Mouse (Mus musculus): ENCODE data around the gene Ung.

Ung gene

GRCm38 (mm10) chr5:114170345-114170744, 40.2 kb downstream of the Ung start:
- DNase-seq (ENCODE audit: extremely low spot score) = no peak

- DNase-seq (ENCODE audit: extremely low spot score) = no peak
Observed at GRCm38 (mm10) chr5:114172936-114173335, 42.8 kb downstream of the Ung start.

GRCm38 (mm10) chr5:114173458-114173857, 43.3 kb downstream of the Ung start:
- no peak for DNase-seq (ENCODE audit: extremely low spot score)

GRCm38 (mm10) chr5:114173877-114174581, 43.8 kb downstream of the Ung start:
- no peak for DNase-seq (ENCODE audit: extremely low spot score)

GRCm38 (mm10) chr5:114174639-114175038, 44.5 kb downstream of the Ung start:
- DNase-seq (ENCODE audit: extremely low spot score) = peak; percentile 80

GRCm38 (mm10) chr5:114175596-114176171, 45.5 kb downstream of the Ung start:
- peak; percentile 99 for DNase-seq (ENCODE audit: extremely low spot score)

- DNase-seq (ENCODE audit: extremely low spot score) = no peak
Observed at GRCm38 (mm10) chr5:114176548-114177400, 46.6 kb downstream of the Ung start.

- no peak for DNase-seq (ENCODE audit: extremely low spot score)
Observed at GRCm38 (mm10) chr5:114177966-114178719, 48.0 kb downstream of the Ung start.

- no peak for DNase-seq (ENCODE audit: extremely low spot score)
Observed at GRCm38 (mm10) chr5:114179541-114179940, 49.4 kb downstream of the Ung start.

- DNase-seq (ENCODE audit: extremely low spot score) = no peak
Observed at GRCm38 (mm10) chr5:114183493-114183892, 53.3 kb downstream of the Ung start.

GRCm38 (mm10) chr5:114187108-114187507, 56.9 kb downstream of the Ung start:
- DNase-seq (ENCODE audit: extremely low spot score) = no peak
